Mouse (Mus musculus) limb, embryonic 11.5 days (tissue): ENCODE results near the gene Epx. TPM values are rescaled to one million over a fixed set of nuclear protein-coding genes. Genes with fewer than 3 reads are reported as not detected.

Source experiments
- ATAC-seq: fragments of 200-750 bp; cut with Nextera tagmentation; 2 replicates; pipeline ENCODE4 v1.8.0; 2017; ENCODE audit warnings: low read depth; ENCODE audit not compliant: insufficient number of reproducible peaks, low FRiP score, low TSS enrichment
- DNase-seq: peaks from one replicate; pipeline ENCODE4 v3.0.0-alpha.2; 2015; ENCODE audit warnings: low spot score
- H3K27ac ChIP-seq: fragments of 300-500 bp; sonication (generic); replicated peaks from 2 replicates; pipeline ENCODE4 v1.5.1; 2014; ENCODE audit warnings: low read depth, mild to moderate bottlenecking, low read length
- H3K27me3 ChIP-seq: fragments of 300-500 bp; sonication (generic); 2 replicates; pipeline ENCODE4 v1.6.1; 2014; ENCODE audit warnings: mild to moderate bottlenecking, low read length, mixed read lengths; ENCODE audit not compliant: control insufficient read depth, insufficient read depth
- H3K36me3 ChIP-seq: fragments of 300-500 bp; sonication (generic); 2 replicates; pipeline ENCODE4 v1.6.1; 2014; ENCODE audit warnings: mild to moderate bottlenecking, low read length, moderate library complexity, mixed read lengths; ENCODE audit not compliant: control insufficient read depth, insufficient read depth
- H3K4me1 ChIP-seq: fragments of 300-500 bp; sonication (generic); 2 replicates; pipeline ENCODE4 v1.6.1; 2014; ENCODE audit warnings: low read length, mixed read lengths; ENCODE audit not compliant: control insufficient read depth, insufficient read depth
- H3K4me2 ChIP-seq: fragments of 300-500 bp; sonication (generic); 2 replicates; pipeline ENCODE4 v1.6.1; 2014; ENCODE audit warnings: low read depth, mild to moderate bottlenecking, moderate library complexity; ENCODE audit not compliant: severe bottlenecking
- H3K4me3 ChIP-seq: fragments of 300-500 bp; sonication (generic); 2 replicates; pipeline ENCODE4 v1.5.1; 2014; ENCODE audit warnings: low read depth, low read length
- H3K9ac ChIP-seq: fragments of 300-500 bp; sonication (generic); 2 replicates; pipeline ENCODE4 v1.6.1; 2014; ENCODE audit warnings: mild to moderate bottlenecking, low read length
- H3K9me3 ChIP-seq: fragments of 300-500 bp; sonication (generic); 2 replicates; pipeline ENCODE4 v1.6.1; 2016; ENCODE audit warnings: low read length; ENCODE audit not compliant: control insufficient read depth
- WGBS: fragments of 180-500 bp; shearing (Covaris S2); extraction: QIAGEN DNeasy Blood & Tissue Kit; methylation state at CpG from one replicate; pipeline ENCODE4 v1.1.7; 2014; 5-methylcytosine and 5-hydroxymethylcytosine counted together
- polyA plus RNA-seq: library from polyadenylated mRNA; unstranded; fragments of >200 nt; fragmentation: Nextera tagmentation; extraction: Ambion mirVana; gene quantifications from 2 replicates; pipeline ENCODE4 v1.2.1, GENCODE M21; 2014

Gene Epx
- 0.08 TPM in 1 of 2 replicates, not detected in the other for polyA plus RNA-seq

DNA sequence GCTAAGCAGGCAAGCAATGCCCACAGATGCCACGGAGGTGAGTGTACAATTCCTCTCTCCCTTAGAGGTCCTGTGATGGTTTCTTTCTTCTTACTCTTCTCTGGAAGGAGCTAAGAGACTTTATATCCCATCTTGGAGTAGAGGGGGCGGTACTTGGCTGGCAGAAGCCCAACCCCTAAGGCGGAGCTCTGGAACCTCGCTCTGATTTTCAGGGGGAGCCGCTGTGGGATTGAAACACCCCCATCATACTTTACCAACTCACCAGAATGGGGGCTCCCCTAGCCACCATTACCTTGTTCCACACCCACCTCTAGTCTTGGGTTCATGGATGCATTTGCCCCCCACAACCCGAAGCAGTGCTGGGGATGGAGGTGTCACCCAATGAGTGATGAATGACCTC is at the start of gene Epx:
Epx (minus strand) TSS at position 101 of the 400 bp plus-strand sequence.
- Histone ChIP-seq H3K4me3 (no peak within 1 kb of the TSS), H3K4me2 (no peak within 1 kb of the TSS), H3K9ac (no peak within 1 kb of the TSS), H3K9me3 (no peaks in the 10 kb centered on the region), H3K4me1 (no peaks in the 10 kb centered on the region), H3K36me3 (no peaks in the 10 kb centered on the region), H3K27ac (no peak within 1 kb of the TSS), H3K27me3 (no peaks in the 10 kb centered on the region)
- ATAC-seq (no peak), DNase-seq (no peak)
- WGBS = 83% methylated on average over 6 of the region's 6 CpGs

DNA sequence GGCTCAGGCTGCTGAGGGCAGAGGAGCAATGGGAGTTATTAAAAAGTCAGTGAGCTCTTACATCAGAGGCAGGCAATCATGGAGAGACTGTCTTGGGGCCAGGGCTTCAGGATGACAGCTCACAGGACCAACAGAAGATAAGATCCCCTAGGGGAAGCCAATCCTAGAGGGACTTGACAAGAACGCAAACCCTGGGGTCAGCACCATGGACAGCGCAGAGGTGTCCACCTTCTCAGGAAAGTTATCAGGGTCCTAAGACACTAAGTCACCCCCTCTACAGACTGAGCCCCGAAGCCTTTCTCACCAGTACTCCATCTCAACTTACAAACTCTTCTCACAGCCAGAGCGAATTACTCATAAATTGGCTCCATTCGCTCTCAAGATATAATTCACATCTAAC is 45.6 kb upstream of the Epx start, which contains the start of gene Olfr464:
Olfr464 (minus strand) TSS at position 2 of the 400 bp plus-strand sequence.
- H3K4me3 ChIP-seq = no peak within 1 kb of the TSS
- H3K9ac ChIP-seq = no peak within 1 kb of the TSS
- DNase-seq (peak; percentile 88), ATAC-seq (no peak)
- no peaks in the 10 kb centered on the region for H3K9me3 ChIP-seq
- H3K27ac ChIP-seq = no peak within 1 kb of the TSS
- H3K4me1 ChIP-seq = no peaks in the 10 kb centered on the region
- no peaks in the 10 kb centered on the region for H3K27me3 ChIP-seq
- WGBS = 24% methylated on average over 5 of the region's 5 CpGs
- H3K36me3 ChIP-seq = no peaks in the 10 kb centered on the region
- H3K4me2 ChIP-seq = no peak within 1 kb of the TSS

DNA sequence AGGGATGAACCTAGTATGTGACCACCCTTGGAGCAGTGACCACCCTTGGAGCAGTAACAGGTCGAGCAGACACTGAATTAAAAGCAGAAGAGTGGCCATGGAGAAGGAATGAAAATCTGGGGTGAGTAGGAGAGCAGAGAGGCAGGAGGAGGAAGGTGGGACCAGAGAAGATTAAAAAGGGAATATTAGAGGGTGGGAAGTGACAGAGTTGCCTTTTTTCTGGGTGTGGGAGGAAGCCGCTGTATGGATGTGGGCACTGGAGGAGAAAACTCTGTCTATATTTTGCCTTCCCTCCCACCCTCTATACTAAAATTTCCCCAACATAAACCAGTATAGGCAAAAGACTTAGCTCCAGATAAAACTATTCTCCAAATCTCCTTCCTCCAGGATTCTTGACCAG is 45.0 kb upstream of the Epx start:
- DNase-seq = no peak
- 68% methylated on average over 2 of the region's 2 CpGs for WGBS
- Histone ChIP-seq H3K9me3 (no peaks in the 10 kb centered on the region), H3K36me3 (no peaks in the 10 kb centered on the region), H3K27ac (no peak overlapping the region), H3K27me3 (no peaks in the 10 kb centered on the region), H3K4me1 (no peaks in the 10 kb centered on the region), H3K4me3 (no peak overlapping the region), H3K4me2 (no peak overlapping the region), H3K9ac (no peak overlapping the region)
- ATAC-seq = no peak

DNA sequence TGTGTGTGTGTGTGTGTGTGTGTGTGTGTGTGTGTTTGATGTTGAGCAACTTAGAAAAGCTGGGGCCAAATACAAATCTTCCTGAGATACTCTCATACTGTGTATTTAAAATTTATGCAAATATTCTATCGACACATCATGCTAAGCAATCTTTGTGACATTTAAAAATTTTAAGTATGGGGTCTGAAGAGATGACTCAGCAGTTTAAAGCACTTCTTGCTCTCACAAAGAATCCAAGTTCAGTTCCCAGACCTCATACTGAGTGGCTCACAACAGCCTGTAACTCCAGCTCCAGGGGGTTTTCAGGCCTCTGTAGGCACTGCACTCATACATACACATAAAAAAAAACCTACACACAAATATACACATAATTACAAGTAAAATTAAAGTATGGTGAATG is 40.7 kb upstream of the Epx start:
- H3K4me2 ChIP-seq = no peak overlapping the region
- no peak overlapping the region for H3K9ac ChIP-seq
- H3K27ac ChIP-seq = no peak overlapping the region
- no peaks in the 10 kb centered on the region for H3K4me1 ChIP-seq
- 91% methylated on average over 1 of the region's 1 CpGs for WGBS
- ATAC-seq = no peak
- H3K4me3 ChIP-seq = no peak overlapping the region
- H3K9me3 ChIP-seq = no peaks in the 10 kb centered on the region
- no peaks in the 10 kb centered on the region for H3K36me3 ChIP-seq
- H3K27me3 ChIP-seq = no peaks in the 10 kb centered on the region
- no peak for DNase-seq

DNA sequence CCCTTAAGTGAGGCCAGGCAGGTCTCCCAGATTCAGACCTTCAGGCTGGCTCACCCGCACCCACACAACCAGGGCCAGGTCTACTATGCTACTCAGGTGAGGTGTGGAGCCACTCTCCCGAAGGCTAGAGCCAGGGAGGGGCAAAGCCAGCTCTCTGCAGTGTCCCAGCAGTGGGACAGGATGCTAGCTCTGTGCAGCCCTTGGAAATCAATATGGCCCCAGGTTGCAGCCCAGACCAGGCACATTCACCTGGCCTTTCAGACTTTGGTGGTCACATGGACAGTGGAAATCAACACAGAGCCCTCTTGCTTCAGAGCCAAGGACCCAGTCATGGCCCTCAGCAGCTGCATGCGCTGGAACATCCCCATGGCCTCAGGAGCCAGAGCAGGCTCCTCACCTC is 29.0 kb upstream of the Epx start:
- no peak overlapping the region for H3K4me3 ChIP-seq
- ATAC-seq = no peak
- no peak overlapping the region for H3K27ac ChIP-seq
- H3K9me3 ChIP-seq = no peaks in the 10 kb centered on the region
- no peaks in the 10 kb centered on the region for H3K36me3 ChIP-seq
- no peaks in the 10 kb centered on the region for H3K4me1 ChIP-seq
- DNase-seq = no peak
- WGBS = 84% methylated on average over 3 of the region's 3 CpGs
- no peak overlapping the region for H3K9ac ChIP-seq
- H3K27me3 ChIP-seq = no peaks in the 10 kb centered on the region
- H3K4me2 ChIP-seq = no peak overlapping the region

DNA sequence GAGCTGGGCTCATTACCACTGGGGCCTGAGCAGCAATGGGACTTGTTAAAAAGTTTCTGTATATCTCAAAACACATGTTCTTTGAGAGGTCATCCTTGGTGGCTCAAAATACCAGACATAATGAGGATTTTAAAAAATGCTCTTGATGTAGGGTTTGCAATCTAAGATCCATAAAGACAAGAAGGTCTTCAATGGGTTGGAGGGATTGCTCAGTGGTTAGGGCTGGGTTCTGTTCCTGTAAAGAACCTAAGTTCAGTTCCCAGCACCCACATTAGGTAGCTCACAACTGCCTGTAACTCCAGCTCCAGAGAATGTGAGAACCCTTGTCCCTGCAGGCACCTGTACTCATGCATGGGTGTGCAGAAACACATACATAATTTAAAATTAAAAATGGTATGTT is 22.0 kb upstream of the Epx start, which contains the start of gene Olfr463:
Olfr463 (minus strand) TSS at position 101 of the 400 bp plus-strand sequence.
- no peak for ATAC-seq

DNA sequence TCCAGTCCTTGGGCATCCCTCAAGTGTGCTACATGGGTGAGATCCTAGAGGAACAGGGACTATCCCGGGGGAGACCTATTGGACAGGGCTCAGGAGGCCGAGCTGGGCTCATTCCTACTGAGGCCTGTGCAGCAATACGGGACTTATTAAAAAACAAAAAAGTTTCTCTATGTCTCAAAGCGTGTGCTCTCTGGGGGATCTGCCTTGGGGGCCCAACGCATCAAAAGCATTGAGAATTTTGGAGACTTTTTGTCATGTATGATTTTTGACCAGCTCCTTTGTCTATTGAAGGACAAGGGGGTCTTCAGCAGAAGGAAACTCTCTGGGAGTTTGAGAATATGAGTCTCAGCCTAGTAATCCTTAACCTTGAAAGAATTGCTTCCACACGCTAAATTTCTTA is 16.8 kb upstream of the Epx start, which contains the start of gene Olfr462:
Olfr462 (minus strand) TSS at position 101 of the 400 bp plus-strand sequence.
- Histone ChIP-seq H3K4me2 (no peak within 1 kb of the TSS), H3K27me3 (no peaks in the 10 kb centered on the region), H3K36me3 (no peaks in the 10 kb centered on the region), H3K9me3 (no peaks in the 10 kb centered on the region), H3K4me3 (no peak within 1 kb of the TSS), H3K27ac (no peak within 1 kb of the TSS), H3K9ac (no peak within 1 kb of the TSS), H3K4me1 (no peaks in the 10 kb centered on the region)
- no peak for ATAC-seq
- WGBS = 88% methylated on average over 6 of the region's 6 CpGs
- DNase-seq = no peak

More for the DNA sequence above, 22.0 kb upstream of the Epx start, which contains the start of gene Olfr463:
- Histone ChIP-seq H3K27me3 (no peaks in the 10 kb centered on the region), H3K36me3 (no peaks in the 10 kb centered on the region), H3K27ac (no peak within 1 kb of the TSS), H3K9me3 (no peaks in the 10 kb centered on the region), H3K4me2 (no peak within 1 kb of the TSS), H3K4me1 (no peaks in the 10 kb centered on the region), H3K4me3 (no peak within 1 kb of the TSS), H3K9ac (no peak within 1 kb of the TSS)
- no peak for DNase-seq

DNA sequence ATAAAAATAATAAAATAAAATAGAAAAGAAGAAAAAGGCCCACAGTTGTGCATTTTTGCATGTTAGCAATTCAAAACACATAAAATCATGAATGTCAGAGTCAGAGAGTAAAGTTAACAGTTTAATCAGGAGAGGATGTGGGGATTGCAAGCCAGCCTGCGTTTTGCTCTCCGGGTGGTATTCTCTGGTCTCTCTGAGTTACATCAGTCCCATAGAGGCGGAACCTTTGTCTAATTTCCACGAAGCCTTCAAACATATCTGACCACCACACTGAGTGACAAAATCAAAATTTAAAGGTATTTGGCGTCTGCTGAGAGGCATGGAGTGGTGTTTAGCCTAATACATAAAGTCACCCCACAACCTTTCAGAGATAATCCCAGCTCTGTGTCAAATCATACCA is 9.5 kb upstream of the Epx start:
- Histone ChIP-seq H3K9me3 (no peaks in the 10 kb centered on the region), H3K4me2 (no peak overlapping the region), H3K4me1 (no peaks in the 10 kb centered on the region), H3K36me3 (no peaks in the 10 kb centered on the region), H3K9ac (no peak overlapping the region), H3K4me3 (no peak overlapping the region), H3K27ac (no peak overlapping the region), H3K27me3 (no peaks in the 10 kb centered on the region)
- DNase-seq (no peak), ATAC-seq (no peak)
- 87% methylated on average over 5 of the region's 5 CpGs for WGBS

DNA sequence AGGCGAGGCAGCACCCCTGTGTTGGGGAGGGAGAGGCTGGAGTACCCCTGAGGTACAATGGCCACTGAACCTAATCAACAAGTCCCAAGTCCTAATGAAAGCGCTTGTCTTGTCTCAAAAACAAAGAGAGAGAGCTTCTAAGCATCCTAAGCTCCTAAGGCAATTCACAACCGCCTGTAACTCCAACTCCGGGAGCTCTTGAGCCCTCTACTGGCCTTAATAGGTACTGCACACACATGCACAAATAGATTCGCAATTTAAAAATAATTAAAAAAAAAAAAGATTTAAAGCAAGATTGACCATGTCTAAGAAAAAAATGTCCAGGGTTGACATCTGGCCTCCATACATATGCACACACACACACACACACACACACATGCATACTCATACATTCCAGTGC is 8.2 kb upstream of the Epx start:
- H3K4me1 ChIP-seq = no peaks in the 10 kb centered on the region
- no peaks in the 10 kb centered on the region for H3K36me3 ChIP-seq
- peak; percentile 35 for DNase-seq
- no peak overlapping the region for H3K9ac ChIP-seq
- H3K27me3 ChIP-seq = no peaks in the 10 kb centered on the region
- no peaks in the 10 kb centered on the region for H3K9me3 ChIP-seq
- no peak overlapping the region for H3K4me3 ChIP-seq
- no peak overlapping the region for H3K27ac ChIP-seq
- WGBS = 45% methylated on average over 5 of the region's 5 CpGs
- H3K4me2 ChIP-seq = no peak overlapping the region
- ATAC-seq = no peak
